Mouse (Mus musculus): Measurements from ENCODE around the gene Olfr1316. TPM values are rescaled to one million over a fixed set of nuclear protein-coding genes. Genes with fewer than 3 reads are reported as not detected.

The Olfr1316 gene
- total RNA-seq (2021) = not detected

DNA sequence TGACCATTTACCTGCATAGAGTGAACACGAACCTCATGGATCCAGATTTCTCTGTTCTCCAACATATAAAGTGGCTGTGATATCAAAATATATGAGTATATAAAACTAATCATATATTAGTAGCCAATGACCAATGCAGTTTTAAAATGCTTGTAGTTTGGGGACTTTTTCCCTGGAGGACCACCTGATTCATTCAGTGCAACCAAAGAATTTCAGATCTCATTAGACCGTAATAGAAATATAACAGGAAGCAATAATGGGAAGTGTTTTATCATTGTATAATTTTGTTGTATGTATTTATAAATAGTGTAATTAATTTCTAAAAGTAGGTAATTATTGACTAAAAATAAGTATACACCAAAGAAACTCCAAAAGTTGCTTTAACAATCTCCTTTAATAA lies at the start of gene Olfr1316:
TSS of gene Olfr1316 (minus strand) at position 101 of the 400 bp plus-strand sequence.
- no peak for DNase-seq (ENCODE audit: low spot score in 2 of 2)
- intact Hi-C loops (cut with DNase I) = no loop called here

DNA sequence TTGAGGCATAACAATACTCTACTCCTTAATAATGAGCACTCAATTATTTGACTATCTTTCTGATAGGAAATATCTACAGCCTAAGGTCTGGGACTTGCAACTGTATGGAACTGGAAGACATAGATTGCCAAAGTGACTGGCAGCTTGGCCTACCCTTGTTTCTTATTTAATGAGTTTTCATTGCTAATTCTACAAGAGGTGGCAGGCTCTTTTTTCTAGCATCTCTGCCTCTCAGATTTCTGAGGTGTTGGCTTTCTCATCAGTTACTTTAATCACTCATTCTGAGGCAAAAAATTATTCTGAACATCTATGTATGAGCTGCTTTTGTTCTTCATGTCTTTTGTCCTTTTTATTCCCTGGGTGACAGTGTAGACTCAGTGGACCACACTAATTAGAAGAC lies 19.1 kb upstream of the Olfr1316 start, which contains the start of gene Olfr1318:
TSS of gene Olfr1318 (plus strand) at position 301 of the 400 bp plus-strand sequence.
- intact Hi-C loops (cut with DNase I) = no loop called here
- no peak for DNase-seq (ENCODE audit: low spot score in 2 of 2)

DNA sequence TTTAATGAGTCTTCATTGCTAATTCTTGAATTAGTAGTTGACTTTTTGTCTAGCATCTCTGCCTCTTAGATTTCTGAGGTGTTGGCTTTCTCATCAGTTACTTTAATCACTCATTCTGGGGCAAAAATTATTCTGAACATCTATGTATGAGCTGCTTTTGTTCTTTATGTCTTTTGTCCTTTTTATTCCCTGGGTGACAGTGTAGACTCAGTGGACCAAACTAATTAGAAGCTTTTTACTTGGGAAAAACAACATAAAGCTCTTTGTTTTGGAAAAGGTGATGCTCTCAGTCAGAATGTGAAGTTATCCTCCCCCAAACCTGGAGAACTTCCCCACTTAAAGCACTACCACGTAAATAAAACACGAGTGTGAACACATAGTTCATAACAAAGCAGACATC lies 5.3 kb upstream of the Olfr1316 start, which contains the start of gene Olfr1317:
TSS of gene Olfr1317 (plus strand) at position 301 of the 400 bp plus-strand sequence.
- intact Hi-C loops (cut with DNase I) = no loop called here
- DNase-seq (ENCODE audit: low spot score in 2 of 2) = no peak

DNA sequence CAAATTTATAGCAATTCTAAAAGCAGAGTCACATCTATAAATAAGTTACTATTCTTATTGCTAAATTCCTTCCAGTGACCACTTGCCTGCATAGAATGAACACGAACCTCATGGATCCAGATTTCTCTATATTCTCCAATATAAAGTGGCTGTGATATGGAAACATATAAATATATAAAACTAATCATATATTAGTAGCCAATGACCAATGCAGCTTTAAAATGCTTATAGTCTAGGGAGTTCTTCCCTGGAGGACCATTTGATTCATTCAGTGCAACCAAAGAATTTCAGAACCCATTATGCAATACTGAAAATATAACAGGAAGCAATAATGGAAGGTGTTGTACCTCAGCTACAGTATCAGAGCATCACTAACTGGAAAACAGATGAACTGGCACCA lies 19.4 kb downstream of the Olfr1316 start, which contains the start of gene Olfr1315-ps1:
TSS of gene Olfr1315-ps1 (minus strand) at position 101 of the 400 bp plus-strand sequence.
- intact Hi-C loops (cut with DNase I) = no loop called here
- no peak for DNase-seq (ENCODE audit: low spot score in 2 of 2)

DNA sequence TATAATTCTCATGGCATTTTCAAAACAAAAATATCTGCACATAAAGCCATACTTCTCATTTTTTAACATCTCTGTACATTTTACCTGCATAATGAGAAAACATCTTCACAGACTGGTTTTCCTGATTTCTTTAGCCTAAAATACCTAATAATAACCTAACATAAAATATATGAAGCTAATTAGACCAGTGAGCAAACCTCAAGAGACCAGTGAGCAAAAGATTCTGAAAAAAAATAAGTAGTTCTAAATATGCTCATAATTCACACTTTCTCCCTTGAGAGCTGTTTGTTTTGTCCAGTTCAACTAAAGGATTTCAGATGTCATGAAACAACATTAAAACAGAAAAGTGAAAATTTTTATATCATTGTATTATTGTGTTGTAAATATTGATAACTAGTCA lies 38.1 kb downstream of the Olfr1316 start, which contains the start of gene Olfr1314:
TSS of gene Olfr1314 (minus strand) at position 101 of the 400 bp plus-strand sequence.
- no peak for DNase-seq (ENCODE audit: low spot score in 2 of 2)

DNA sequence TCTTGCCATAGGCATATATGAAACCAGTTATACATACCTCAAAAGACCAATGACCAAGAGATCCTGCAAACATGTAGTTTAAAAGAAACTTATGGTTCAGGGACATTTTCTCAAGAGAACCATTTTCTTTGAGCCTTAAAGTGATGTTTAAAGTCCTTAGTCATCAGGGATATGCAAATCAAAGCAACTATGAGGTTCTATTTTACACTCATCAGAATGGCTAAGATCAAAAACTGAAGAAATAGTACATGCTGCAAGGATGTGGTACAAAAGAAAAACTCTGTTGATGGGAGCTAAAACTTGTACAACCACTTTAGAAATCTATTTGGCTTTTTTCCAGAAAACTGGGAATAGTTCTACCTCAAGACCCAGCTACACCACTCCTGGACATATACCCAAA lies 57.0 kb downstream of the Olfr1316 start, which contains the start of gene Olfr1313:
TSS of gene Olfr1313 (minus strand) at position 101 of the 400 bp plus-strand sequence.
- intact Hi-C loops (cut with DNase I) = no loop called here
- DNase-seq (ENCODE audit: low spot score in 2 of 2) = no peak

More for the DNA sequence above, 38.1 kb downstream of the Olfr1316 start, which contains the start of gene Olfr1314:
- intact Hi-C loops (cut with DNase I) = no loop called here

Other genes starting within 250 kb of the Olfr1316 start
- not detected for gene Olfr1306, start 218.7 kb downstream of the Olfr1316 start, total RNA-seq (2021)
- under 1 TPM in 1 of 2 experiments, not detected in 1; 0.09 TPM for gene Olfr1307, start 185.5 kb downstream of the Olfr1316 start, total RNA-seq (2021)
- not detected for gene Olfr1308, start 170.0 kb downstream of the Olfr1316 start, total RNA-seq (2021)
- gene Olfr1309, start 144.7 kb downstream of the Olfr1316 start, total RNA-seq (2021) = not detected
- not detected for gene Olfr1310, start 122.3 kb downstream of the Olfr1316 start, total RNA-seq (2021)
- gene Olfr1311, start 110.6 kb downstream of the Olfr1316 start, total RNA-seq (2021) = not detected
- gene Olfr1312, start 84.7 kb downstream of the Olfr1316 start, total RNA-seq (2021) = not detected
- not detected for gene Olfr1313, start 57.1 kb downstream of the Olfr1316 start, total RNA-seq (2021)
- not detected for gene Olfr1314, start 38.2 kb downstream of the Olfr1316 start, total RNA-seq (2021)
- not detected for gene Olfr1315-ps1, start 19.5 kb downstream of the Olfr1316 start, total RNA-seq (2021)
- not detected for gene Olfr1317, start 5.4 kb upstream of the Olfr1316 start, total RNA-seq (2021)
- not detected for gene Olfr1318, start 19.2 kb upstream of the Olfr1316 start, total RNA-seq (2021)
- gene Lpcat4, start 104.5 kb upstream of the Olfr1316 start, total RNA-seq (2021) = 100 to 1,000 TPM; 162 to 163 TPM
- under 1 TPM in 1 of 2 experiments, not detected in 1; 0.20 TPM for gene Nutm1, start 124.3 kb upstream of the Olfr1316 start, total RNA-seq (2021)
- gene Nop10, start 126.9 kb upstream of the Olfr1316 start, total RNA-seq (2021) = 10 to 100 TPM; 50.4 to 51.7 TPM
- 100 to 1,000 TPM; 114 to 134 TPM for gene Slc12a6, start 130.8 kb upstream of the Olfr1316 start, total RNA-seq (2021)
- 1 to 10 TPM in 1 of 2 experiments, not detected in 1; 4.8 TPM for gene Gm21985, start 131.3 kb upstream of the Olfr1316 start, total RNA-seq (2021)
- 100 to 1,000 TPM; 147 to 166 TPM for gene Emc4, start 233.1 kb upstream of the Olfr1316 start, total RNA-seq (2021)
- 10 to 100 TPM; 12.7 to 16.3 TPM for gene Katnbl1, start 244.2 kb upstream of the Olfr1316 start, total RNA-seq (2021)

Measured in left cerebral cortex, postnatal 36 days (tissue).